Mouse (Mus musculus): ENCODE measurements around the gene Pdx1. TPM values are rescaled to one million over a fixed set of nuclear protein-coding genes. Genes with fewer than 3 reads are reported as not detected.

Pdx1 gene
- polyA plus RNA-seq, 1 experiment from 2014 or later, result not detected

DNA sequence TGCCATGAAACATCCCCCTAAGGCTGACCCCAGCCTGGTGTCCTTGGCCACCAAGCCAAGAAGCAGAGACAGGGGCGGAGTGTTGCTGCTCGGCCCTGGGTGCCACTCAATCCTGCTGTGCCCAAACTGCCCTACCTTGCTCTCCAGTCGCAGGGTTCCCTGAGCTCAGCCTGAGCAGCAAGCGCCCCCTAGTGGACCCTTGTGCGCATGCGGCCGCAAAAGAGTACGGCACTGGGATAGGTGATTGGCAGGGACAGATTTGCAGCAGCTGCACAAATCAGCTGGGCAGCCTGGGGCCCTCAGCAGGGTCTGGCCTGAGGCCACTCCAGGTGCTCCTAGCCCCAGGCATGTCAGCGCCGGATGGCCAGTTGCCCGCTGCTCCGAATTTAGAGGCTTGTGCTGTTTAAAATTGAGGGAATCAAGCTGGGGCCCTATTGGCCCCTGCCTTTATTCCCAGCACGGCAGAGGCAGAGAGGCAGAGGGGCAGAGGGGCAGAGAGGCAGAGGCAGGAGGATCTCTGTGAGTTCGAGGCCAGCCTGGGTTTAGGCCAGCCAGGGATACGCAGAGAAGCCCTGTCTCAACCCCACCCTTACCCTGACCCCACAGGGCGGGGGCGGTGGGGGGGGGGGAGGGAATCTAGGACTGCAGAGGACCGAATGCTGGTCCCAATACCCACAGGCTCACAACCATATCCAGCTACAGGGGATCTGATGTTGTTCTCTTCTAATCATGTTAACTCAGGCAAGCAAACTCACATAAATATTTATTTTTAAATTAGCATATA lies 23.6 kb downstream of the Pdx1 start:
- peak; percentile 55 for ATAC-seq
- no peaks in the 10 kb centered on the region for H3K4me1 ChIP-seq
- H3K36me3 ChIP-seq (ENCODE audit: poor library complexity, severe bottlenecking), result no peaks in the 10 kb centered on the region
- 18% methylated on average over 18 of the region's 18 CpGs for WGBS
- H3K4me3 ChIP-seq, result no peak overlapping the region
- peaks cover 82% of the 10 kb centered on the region for H3K27me3 ChIP-seq
- no peaks in the 10 kb centered on the region for H3K9me3 ChIP-seq (replicated peaks)
- no peak overlapping the region for H3K4me2 ChIP-seq
- H3K27ac ChIP-seq, result no peak overlapping the region
- H3K9ac ChIP-seq, result no peak overlapping the region

DNA sequence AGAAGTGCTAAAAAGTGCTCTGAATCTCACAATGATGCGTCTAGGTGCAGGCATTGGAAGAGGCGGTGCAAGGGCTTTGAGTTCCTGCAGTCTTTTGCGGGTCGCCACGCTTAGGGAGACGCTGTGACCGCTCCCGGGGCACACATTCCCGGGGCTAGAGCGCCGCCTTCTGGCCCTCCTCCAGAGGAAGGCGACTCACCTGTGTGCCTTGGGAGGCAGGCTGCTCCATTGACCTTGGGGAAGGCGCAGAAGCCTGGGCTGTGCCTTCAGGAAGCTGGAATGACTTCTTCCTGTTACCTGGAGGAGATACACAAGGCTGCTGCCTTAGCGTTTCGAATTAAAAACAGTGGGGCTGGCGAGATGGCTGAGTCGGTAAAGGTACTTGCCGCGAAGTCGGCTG lies 24.4 kb downstream of the Pdx1 start:
- WGBS, result 12% methylated on average over 20 of the region's 20 CpGs
- Histone ChIP-seq H3K4me3 (no peak overlapping the region), H3K9me3 (replicated peaks) (no peaks in the 10 kb centered on the region), H3K27ac (no peak overlapping the region), H3K27me3 (peaks cover 84% of the 10 kb centered on the region), H3K36me3 (ENCODE audit: poor library complexity, severe bottlenecking) (no peaks in the 10 kb centered on the region), H3K4me1 (no peaks in the 10 kb centered on the region), H3K4me2 (no peak overlapping the region), H3K9ac (no peak overlapping the region)
- ATAC-seq, result no peak

- Histone ChIP-seq H3K4me1 (peaks cover 5% of the 10 kb centered on the region), H3K9ac (no peak overlapping the region), H3K27me3 (peaks cover 97% of the 10 kb centered on the region), H3K27ac (no peak overlapping the region), H3K9me3 (replicated peaks) (no peaks in the 10 kb centered on the region), H3K4me2 (no peak overlapping the region), H3K36me3 (ENCODE audit: poor library complexity, severe bottlenecking) (no peaks in the 10 kb centered on the region), H3K4me3 (no peak overlapping the region)
- 67% methylated on average over 5 of the region's 5 CpGs for WGBS
- no peak for ATAC-seq
Measured at GRCm38 (mm10) chr5:147297249-147297648, 27.5 kb downstream of the Pdx1 start.

- Histone ChIP-seq H3K4me2 (peak overlapping the region; percentile 16), H3K9ac (no peak overlapping the region), H3K27me3 (peaks cover 97% of the 10 kb centered on the region), H3K4me3 (peak overlapping the region; percentile 15; the same call in 1 of the 2 replicates), H3K9me3 (replicated peaks) (no peaks in the 10 kb centered on the region), H3K36me3 (ENCODE audit: poor library complexity, severe bottlenecking) (no peaks in the 10 kb centered on the region), H3K27ac (no peak overlapping the region), H3K4me1 (peaks cover 9% of the 10 kb centered on the region)
- ATAC-seq, result peak; percentile 45; the same call in 1 of the 2 replicates
- under 1% methylated on average over 39 of the region's 41 CpGs for WGBS
Measured at GRCm38 (mm10) chr5:147299255-147300000, 29.7 kb downstream of the Pdx1 start.

DNA sequence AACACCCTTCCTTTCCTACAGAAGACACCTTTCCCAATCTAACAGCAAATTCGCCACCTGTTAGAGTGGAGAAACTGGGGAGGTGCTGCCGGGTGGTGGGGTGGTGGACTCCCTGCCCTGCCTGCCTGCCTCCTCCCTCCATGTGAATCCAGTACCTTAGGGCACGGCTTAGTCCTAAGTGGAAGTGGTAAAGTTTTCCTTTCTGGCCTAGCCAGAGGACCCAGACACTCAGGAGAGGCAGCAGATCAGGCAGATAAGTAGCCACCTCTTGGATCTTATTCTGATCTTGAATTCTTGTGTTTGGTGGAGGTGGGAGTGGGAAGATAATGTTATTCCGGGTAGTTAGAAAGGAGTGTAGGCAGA lies 30.2 kb downstream of the Pdx1 start:
- Histone ChIP-seq H3K27me3 (peaks cover 97% of the 10 kb centered on the region), H3K9ac (no peak overlapping the region), H3K4me2 (peak overlapping the region; percentile 16; the same call in 1 of the 2 replicates), H3K4me3 (no peak overlapping the region), H3K27ac (no peak overlapping the region), H3K4me1 (peaks cover 12% of the 10 kb centered on the region), H3K9me3 (replicated peaks) (no peaks in the 10 kb centered on the region), H3K36me3 (ENCODE audit: poor library complexity, severe bottlenecking) (no peaks in the 10 kb centered on the region)
- 1% methylated on average over 4 of the region's 4 CpGs for WGBS
- no peak for ATAC-seq

- H3K27me3 ChIP-seq, result peaks cover 99% of the 10 kb centered on the region
- no peak for ATAC-seq
- H3K36me3 ChIP-seq (ENCODE audit: poor library complexity, severe bottlenecking), result no peaks in the 10 kb centered on the region
- WGBS, result under 1% methylated on average over 21 of the region's 21 CpGs
- no peak overlapping the region for H3K4me2 ChIP-seq
- no peak overlapping the region for H3K4me3 ChIP-seq
- H3K9me3 ChIP-seq (replicated peaks), result no peaks in the 10 kb centered on the region
- H3K9ac ChIP-seq, result no peak overlapping the region
- no peak overlapping the region for H3K27ac ChIP-seq
- peaks cover 12% of the 10 kb centered on the region for H3K4me1 ChIP-seq
Measured at GRCm38 (mm10) chr5:147300917-147301780, 31.4 kb downstream of the Pdx1 start.

GRCm38 (mm10) chr5:147301781-147302070 lies 32.0 kb downstream of the Pdx1 start:
- H3K9ac ChIP-seq, result no peak overlapping the region
- WGBS, result 2% methylated on average over 10 of the region's 10 CpGs
- H3K9me3 ChIP-seq (replicated peaks), result no peaks in the 10 kb centered on the region
- peaks cover 100% of the 10 kb centered on the region for H3K27me3 ChIP-seq
- peaks cover 18% of the 10 kb centered on the region for H3K4me1 ChIP-seq
- no peaks in the 10 kb centered on the region for H3K36me3 ChIP-seq (ENCODE audit: poor library complexity, severe bottlenecking)
- ATAC-seq, result no peak
- H3K4me2 ChIP-seq, result no peak overlapping the region
- no peak overlapping the region for H3K4me3 ChIP-seq
- no peak overlapping the region for H3K27ac ChIP-seq

- peaks cover 19% of the 10 kb centered on the region for H3K4me1 ChIP-seq
- no peak for ATAC-seq
- H3K4me2 ChIP-seq, result no peak overlapping the region
- peaks cover 100% of the 10 kb centered on the region for H3K27me3 ChIP-seq
- H3K27ac ChIP-seq, result no peak overlapping the region
- H3K9me3 ChIP-seq (replicated peaks), result no peaks in the 10 kb centered on the region
- H3K4me3 ChIP-seq, result no peak overlapping the region
- H3K36me3 ChIP-seq (ENCODE audit: poor library complexity, severe bottlenecking), result no peaks in the 10 kb centered on the region
- WGBS, result 2% methylated on average over 8 of the region's 8 CpGs
- no peak overlapping the region for H3K9ac ChIP-seq
Measured at GRCm38 (mm10) chr5:147302141-147302540, 32.4 kb downstream of the Pdx1 start.

- Histone ChIP-seq H3K36me3 (ENCODE audit: poor library complexity, severe bottlenecking) (no peaks in the 10 kb centered on the region), H3K27ac (no peak overlapping the region)
- WGBS, result 2% methylated on average over 13 of the region's 13 CpGs
Measured at GRCm38 (mm10) chr5:147302746-147303400, 33.1 kb downstream of the Pdx1 start.

DNA sequence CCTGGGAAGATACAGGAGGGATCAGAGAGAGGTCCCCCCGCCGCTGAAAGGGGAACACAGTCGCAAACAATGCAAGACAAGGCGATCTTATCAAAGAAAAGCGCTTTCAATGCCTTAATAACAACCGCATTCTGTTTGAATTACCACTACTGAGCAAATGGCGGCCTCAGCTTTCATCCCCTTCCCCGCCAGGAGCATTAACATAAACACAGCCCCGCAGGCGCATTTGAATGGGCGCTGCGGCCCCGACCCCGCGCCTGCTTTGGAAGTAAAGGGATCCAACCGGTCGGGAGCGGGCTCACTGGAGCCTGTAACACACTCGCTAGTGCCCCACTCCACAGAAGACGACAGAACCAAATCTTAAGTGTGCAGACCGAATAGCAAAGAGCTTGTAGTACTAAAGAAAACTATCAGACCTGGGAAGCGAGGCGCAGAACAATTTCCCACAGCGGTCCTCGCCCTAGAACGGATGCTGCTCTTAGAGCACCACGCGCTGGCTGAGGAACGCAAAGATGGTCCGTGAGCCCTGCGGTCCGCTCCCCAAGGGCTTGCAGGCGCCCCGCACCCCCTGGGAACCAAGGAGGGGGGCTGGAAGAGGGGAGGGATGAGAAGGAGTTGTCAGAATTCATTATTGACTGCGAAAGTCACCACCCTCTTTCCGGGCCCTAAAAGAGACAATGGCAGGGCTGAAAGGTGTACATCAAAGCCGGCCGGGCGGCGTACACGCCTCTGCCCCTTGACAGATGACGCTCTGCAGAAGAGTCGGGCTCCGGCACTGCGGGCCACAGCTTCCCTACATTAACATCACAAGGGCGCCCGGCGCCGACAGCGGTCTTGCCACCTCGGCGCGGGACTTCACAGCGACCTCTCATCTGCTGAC lies 34.8 kb downstream of the Pdx1 start:
- no peak overlapping the region for H3K4me3 ChIP-seq
- H3K4me1 ChIP-seq, result peaks cover 18% of the 10 kb centered on the region
- no peak overlapping the region for H3K27ac ChIP-seq
- no peaks in the 10 kb centered on the region for H3K36me3 ChIP-seq (ENCODE audit: poor library complexity, severe bottlenecking)
- no peaks in the 10 kb centered on the region for H3K9me3 ChIP-seq (replicated peaks)
- ATAC-seq, result no peak
- under 1% methylated on average over 54 of the region's 54 CpGs for WGBS
- H3K4me2 ChIP-seq, result no peak overlapping the region
- H3K9ac ChIP-seq, result no peak overlapping the region
- peaks cover 100% of the 10 kb centered on the region for H3K27me3 ChIP-seq

More at GRCm38 (mm10) chr5:147302746-147303400, 33.1 kb downstream of the Pdx1 start:
- Histone ChIP-seq H3K4me2 (no peak overlapping the region), H3K4me3 (no peak overlapping the region), H3K9me3 (replicated peaks) (no peaks in the 10 kb centered on the region), H3K9ac (no peak overlapping the region), H3K27me3 (peaks cover 100% of the 10 kb centered on the region), H3K4me1 (peaks cover 19% of the 10 kb centered on the region)
- no peak for ATAC-seq

DNA sequence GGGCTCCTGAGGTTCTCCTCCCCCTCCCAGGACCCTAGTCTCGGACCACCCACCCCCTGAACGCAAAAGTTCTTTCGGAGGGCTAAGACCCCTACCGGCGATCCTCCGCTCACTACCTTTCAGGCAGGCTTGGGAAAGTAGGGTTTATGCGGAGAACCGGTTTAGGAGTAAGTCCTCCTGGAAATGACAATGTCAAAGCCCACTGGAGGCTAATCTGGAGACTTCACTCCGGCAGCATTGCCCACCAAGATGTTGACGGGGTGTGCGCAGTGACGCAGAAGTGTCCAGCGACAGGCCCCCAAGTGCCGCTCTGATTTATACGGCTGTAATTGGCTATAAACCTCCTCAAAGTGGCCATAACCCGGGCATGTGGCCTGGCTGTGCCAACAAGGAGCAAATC lies 35.4 kb downstream of the Pdx1 start:
- ATAC-seq, result no peak
- Histone ChIP-seq H3K9ac (no peak overlapping the region), H3K9me3 (replicated peaks) (no peaks in the 10 kb centered on the region), H3K27me3 (peaks cover 100% of the 10 kb centered on the region), H3K4me2 (no peak overlapping the region), H3K4me3 (no peak overlapping the region), H3K4me1 (peaks cover 14% of the 10 kb centered on the region; the same call in 1 of the 2 replicates), H3K27ac (no peak overlapping the region), H3K36me3 (ENCODE audit: poor library complexity, severe bottlenecking) (no peaks in the 10 kb centered on the region)
- WGBS, result 2% methylated on average over 16 of the region's 16 CpGs
